Mouse (Mus musculus): Measurements from ENCODE around the gene Samd8.
A peak's percentile ranks its signal among the peaks of the same experiment; 100 is the strongest.

Samd8 gene

GRCm38 (mm10) chr14:21825786-21826491 is 75.6 kb downstream of the Samd8 start:
- no peak for DNase-seq (ENCODE audit: low spot score in 2 of 2)

- DNase-seq (ENCODE audit: low spot score in 2 of 2): peak; percentile 98
These were observed 80.8 kb downstream of the Samd8 start for GRCm38 (mm10) chr14:21830876-21831767.

- peak in 1 of 2 experiments; percentile 47 for DNase-seq (ENCODE audit: low spot score in 2 of 2)
These were observed 81.6 kb downstream of the Samd8 start for GRCm38 (mm10) chr14:21831830-21832403.

GRCm38 (mm10) chr14:21838336-21839017 is 88.1 kb downstream of the Samd8 start:
- no peak for DNase-seq (ENCODE audit: low spot score in 2 of 2)

- no peak for DNase-seq (ENCODE audit: low spot score in 2 of 2)
These were observed 91.7 kb downstream of the Samd8 start for GRCm38 (mm10) chr14:21841819-21842592.

- no peak for DNase-seq (ENCODE audit: low spot score in 2 of 2)
These were observed 92.9 kb downstream of the Samd8 start for GRCm38 (mm10) chr14:21843263-21843662.

GRCm38 (mm10) chr14:21846827-21847380 is 96.6 kb downstream of the Samd8 start:
- DNase-seq (ENCODE audit: low spot score in 2 of 2): no peak

GRCm38 (mm10) chr14:21847381-21848165 is 97.2 kb downstream of the Samd8 start:
- peak; percentile 62 to 64 for DNase-seq (ENCODE audit: low spot score in 2 of 2)

All from spleen, postnatal 10 days (tissue).